Mouse (Mus musculus) A20 (cell line): ENCODE results near the gene Cldn7.

Experiments used
- DNase-seq: peaks from one replicate; pipeline ENCODE4 v3.0.0-alpha.2; 2011; ENCODE audit warnings: low read depth, low spot score

Gene Cldn7

DNA sequence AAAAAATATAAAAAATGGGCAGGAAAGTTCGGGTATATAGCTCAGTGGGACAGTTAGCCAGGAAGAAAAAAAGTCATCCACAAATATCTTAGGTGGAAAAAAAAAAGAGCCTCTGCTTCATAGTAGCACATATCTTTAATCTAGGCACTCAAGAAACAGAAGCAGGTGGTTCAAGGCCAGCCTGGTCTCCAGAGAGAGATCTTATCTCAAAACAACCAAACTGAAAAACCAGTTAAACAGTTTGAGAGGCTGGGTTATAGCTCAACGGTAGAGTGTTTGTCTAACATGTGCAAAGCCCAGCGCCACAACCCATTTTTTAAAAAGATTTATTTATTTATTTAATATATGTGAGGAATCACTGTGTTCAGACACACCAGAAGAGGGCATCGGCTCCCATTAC, 31.5 kb upstream of the Cldn7 start:
- DNase-seq = no peak

DNA sequence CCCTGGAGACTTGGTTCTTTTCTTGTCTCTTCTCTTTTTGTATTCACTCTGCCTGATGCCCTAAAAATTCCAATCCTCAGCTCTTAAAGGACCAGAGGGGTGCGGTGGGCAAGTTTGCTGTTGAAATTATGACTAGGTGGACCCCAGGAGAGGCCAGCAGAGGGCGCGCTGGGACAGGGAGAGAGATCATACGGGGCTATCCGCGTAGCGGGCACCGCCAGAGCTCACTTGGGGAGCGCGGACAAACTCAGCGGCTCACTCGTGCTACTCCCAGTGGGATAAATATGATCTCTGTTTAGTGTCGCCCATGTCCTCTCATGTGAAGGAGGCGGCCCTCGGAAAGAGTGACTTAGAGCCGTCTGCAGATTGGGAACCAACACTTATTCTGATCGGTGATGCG, 30.4 kb upstream of the Cldn7 start:
- DNase-seq = peak; percentile 90

DNA sequence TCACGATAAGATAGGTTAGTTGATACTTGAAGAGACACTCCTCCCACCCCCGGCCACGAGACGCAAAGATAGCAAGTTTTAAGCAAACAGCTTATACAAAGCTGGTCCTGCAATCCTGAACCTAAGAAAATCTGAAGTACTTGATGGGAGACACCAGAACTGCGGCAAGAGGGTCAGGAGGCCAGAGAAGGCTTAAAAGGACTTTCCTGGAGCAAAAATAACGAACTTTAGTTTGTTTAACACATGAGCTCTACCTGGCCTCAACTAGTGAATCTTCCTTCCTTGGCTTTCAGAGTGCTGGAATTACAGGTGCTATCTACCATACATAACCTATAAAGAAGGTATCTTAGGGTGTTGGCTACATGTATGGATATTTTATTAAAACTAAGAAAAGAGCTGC, 29.9 kb upstream of the Cldn7 start:
- DNase-seq = no peak

DNA sequence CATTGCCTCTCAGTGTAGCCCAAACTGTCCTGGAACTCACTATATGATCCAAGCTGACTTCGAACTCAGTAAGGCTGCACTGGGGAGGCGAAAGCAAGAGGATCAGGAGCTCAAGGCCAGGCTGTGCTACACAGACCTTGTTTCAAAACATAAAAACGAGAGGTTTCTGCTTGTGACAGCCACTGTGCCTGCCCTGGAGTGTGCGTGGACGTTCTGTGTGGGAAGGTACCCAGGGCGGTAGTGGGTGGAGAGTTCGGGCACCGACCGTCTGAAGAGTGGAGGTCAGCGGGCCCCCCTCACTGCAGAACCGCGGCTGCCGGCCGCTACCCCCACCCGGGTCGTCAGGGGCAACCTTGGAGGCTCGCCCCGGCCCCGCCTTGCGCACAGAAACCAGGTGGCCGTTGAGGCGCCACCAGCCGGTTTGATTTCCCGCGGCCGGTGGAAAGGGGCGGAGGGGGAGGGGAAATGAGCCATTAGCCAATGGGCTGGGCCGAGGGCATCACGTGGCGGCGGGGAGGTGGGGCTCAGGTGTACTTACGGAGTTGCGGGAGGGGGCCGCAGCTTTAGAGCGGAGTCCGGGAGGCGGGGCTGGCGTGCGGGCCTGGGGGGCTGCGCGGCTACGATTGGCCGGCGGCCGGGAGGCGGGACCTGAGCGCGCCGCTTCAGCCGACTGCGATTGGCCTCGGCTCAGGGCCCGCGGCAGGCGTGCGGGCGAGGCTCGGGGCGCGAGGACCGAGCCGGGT, 29.3 kb upstream of the Cldn7 start, which contains the start of gene Ybx2:
Ybx2 (plus strand) TSS at position 660 of the 743 bp plus-strand sequence.
- DNase-seq = peak; percentile 94

DNA sequence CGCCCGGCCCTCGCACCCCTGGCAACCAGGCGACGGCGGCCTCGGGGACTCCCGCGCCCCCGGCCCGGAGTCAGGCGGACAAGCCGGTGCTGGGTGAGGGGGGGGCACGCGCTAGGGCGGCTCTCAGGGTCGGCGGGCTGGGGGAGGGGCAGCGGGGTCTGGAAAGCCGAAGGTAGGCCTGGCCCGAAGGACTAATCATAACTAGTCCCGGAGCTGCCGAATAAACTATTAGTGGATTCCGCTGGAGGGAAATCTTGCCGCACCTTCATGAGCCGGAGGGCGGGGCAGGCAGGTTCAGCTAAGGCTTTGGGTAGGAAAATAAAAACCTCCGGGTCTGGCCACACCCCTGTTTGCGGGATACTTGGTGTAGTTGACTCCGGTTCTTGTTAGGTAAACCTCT, 28.4 kb upstream of the Cldn7 start:
- DNase-seq = no peak

DNA sequence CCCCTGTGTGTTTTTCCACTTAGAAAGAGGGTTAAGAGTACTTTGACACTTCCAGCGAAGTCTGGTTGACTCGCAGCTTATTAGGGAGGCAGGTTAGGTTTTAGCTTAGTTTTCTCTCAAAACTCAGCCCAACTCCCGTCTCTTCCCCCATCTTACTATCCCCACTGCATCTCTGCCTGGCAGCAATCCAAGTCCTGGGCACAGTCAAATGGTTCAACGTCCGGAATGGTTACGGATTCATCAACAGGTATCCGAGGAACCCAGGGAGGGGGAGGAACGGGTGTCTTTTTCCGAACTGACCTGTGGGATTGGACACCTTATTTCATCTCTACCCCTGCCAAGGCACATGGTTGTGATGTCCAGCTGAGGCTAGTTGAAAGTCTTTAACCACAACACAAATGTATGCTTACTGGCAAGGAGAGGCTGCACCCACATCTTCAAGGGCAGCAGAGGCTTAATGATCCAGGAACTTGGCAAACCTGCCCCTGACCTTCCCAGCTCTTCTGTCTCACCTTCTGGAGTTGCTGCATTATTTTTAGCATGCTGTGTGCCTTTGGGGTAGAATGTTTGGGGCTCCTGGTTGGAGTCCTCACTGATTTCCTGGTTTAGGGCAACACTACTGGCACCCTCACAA, 27.7 kb upstream of the Cldn7 start:
- DNase-seq = no peak

DNA sequence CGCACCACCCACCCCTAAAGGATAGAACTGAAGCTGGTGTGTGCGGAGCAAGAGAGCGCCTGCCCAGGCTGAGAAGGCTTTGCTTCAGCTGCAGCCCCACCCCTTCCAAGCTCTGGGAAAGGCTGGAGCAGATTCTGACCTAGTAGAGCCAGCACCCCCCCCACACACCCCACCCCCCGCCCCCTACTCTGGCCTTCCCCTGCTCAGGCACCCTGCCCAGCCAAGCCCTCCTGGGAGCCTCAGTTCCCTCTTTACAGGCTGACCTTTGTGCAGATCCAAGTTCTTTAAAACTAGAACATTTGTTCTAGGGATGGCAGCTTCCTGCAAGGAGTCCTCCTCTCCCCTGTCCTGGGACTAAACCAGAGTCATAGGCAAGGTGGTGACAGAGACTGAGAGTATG, 27.2 kb upstream of the Cldn7 start:
- DNase-seq = no peak

DNA sequence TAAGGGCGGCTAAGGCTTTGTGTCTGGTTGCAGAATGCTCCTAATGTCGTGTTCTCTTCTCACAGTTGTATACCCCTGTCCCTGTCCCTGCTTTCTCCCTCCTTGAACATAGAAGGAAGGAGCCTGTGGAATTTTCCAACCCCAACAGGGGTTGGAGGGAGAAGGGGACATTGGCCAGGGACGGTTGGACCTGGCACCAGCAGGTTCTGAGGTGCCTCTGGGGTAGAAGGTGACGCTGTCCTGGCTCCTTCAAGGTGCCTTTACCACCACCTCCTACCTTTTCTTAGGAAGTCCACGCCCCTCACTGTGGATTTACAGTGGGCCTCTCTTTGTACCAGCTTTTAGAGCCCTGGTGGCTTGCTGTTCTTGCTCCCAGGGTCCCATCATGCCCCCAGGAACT, 26.7 kb upstream of the Cldn7 start:
- DNase-seq = no peak

DNA sequence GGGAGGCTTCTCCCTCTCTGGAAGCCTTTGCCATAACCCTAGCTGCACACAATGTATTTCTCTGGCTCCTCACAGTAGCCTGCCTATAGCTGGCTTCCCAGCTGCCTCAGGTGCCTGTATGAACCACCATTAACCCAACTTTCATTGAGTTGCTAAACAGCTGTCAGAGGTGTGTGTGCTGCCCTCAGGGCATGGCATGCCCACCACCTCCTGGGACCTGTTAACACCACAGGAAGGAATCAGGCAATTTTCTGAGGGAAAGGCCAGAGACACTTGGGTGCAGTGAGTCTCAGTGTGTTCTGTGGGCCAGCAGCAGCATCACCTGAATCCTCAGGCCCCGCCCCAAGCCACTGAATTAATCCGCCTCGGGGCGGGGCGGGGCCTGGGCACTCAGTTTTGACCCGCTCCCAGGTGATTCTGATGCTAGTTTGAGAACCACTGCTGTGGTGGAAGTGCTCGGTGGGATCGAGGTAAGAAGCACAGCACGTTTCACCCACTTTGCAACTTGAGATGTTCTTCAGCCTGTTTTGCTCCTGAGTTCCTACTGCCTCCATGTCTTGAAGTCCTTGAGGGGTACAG, 26.1 kb upstream of the Cldn7 start:
- DNase-seq = no peak

DNA sequence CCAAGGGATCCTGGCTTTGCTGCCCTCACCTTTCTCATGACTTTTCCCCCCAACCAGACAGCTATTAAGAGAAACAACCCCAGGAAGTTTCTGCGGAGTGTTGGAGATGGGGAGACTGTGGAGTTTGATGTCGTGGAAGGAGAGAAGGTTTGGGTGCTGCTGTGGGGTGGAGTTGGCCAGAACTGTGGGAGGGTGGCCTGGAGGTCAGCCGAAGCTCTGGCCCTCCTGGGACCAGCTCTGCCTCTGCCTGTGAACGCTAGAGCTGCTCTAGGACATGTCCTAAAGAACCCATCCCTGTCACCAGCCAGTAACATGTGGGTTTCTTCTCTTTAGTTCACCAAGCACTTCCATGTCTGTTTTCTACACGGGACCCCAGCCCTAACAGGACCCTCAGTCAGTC, 25.4 kb upstream of the Cldn7 start:
- DNase-seq = no peak

DNA sequence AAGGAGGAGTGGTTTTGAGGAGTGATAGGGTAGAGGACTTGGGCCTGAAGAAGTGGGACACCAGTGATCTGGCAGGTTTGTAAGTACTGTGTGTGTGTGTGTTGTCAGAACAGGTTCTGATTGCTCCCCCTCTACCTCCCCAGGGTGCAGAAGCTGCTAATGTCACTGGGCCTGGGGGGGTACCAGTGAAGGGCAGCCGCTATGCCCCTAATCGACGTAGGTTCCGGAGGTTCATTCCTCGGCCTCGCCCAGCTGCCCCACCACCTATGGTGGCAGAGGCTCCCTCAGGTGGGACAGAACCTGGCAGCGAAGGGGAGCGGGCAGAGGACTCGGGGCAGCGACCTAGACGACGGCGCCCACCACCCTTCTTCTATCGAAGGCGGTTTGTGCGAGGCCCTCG, 24.8 kb upstream of the Cldn7 start:
- DNase-seq = no peak

DNA sequence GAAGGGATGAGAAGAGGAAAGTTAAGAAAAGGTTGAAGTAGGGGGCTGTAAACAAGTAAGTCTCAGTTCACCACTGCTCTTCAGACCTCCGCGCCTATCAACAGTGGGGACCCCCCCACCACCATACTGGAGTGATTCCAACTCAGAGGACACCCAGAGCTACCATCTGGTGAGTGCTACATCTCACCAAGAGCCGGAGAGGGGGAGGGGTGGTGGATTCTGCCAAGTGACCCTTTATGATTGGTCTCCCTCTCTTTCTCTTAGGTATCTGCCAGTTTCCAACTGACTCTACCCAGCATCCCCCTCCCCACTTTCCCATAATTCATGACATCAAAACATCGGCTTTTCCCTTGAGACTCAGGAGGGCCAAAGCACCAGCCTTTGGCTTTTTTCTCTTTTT, 23.6 kb upstream of the Cldn7 start:
- DNase-seq = no peak

DNA sequence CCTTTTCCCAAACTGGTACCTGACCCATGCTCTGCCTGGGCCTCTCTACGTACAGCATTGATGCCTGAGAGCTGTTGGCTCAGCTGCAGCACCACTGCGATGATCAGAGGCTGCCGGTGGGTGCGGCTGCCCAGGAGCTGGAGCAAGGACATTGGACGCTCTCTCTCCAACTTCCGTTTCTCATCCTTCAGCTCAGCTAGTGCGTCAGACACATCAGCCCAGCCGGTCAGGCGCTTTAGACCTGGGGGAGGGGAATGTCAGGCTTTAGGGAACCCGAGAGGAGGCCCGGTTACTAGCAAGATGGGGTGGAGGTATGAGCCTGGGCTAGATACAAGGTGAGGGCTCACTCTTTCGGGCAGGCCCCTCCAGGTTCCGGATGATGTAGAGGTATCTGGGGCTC, 19.4 kb upstream of the Cldn7 start:
- DNase-seq = no peak

DNA sequence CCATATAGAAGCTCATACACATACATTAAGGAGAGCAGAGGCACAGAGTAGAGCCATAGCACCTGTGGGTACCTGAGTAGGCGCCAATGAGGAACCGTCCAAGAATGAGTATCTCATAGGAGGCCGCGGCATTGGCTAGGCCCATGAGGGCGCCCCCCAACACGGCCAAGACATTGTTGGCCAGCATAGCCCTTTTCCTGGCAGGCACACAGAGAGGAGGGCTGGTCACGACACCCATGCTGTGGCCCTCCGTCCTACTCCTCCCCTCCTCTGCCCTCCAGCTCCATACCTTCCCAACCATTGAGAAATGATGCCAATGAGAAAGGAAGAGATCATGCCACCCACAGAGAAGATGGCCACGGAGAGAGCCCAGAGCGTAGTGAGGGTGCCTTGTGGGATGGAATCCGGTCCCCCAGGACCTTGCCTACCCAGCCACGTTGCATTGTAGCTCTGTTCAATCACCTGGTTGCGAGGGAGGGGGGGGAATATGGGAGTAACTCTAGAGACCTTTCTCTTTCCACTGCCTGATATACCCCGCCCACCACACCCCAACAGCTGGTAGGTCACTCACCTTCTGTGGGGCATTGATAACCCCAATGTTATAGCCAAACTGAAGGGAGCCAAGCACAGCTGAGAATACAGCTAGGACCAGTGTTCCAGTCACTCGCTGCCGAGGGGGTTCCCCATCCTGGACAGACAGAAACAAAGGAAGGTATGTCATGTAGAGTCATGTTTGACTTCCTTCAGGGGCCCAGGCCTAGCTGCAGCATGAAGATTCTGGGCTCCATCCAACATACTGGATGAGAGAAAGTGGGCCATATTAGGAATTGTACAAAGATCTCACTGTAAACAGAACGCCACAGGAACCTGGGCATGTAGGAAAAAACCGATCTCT, 18.3 kb upstream of the Cldn7 start:
- no peak for DNase-seq

DNA sequence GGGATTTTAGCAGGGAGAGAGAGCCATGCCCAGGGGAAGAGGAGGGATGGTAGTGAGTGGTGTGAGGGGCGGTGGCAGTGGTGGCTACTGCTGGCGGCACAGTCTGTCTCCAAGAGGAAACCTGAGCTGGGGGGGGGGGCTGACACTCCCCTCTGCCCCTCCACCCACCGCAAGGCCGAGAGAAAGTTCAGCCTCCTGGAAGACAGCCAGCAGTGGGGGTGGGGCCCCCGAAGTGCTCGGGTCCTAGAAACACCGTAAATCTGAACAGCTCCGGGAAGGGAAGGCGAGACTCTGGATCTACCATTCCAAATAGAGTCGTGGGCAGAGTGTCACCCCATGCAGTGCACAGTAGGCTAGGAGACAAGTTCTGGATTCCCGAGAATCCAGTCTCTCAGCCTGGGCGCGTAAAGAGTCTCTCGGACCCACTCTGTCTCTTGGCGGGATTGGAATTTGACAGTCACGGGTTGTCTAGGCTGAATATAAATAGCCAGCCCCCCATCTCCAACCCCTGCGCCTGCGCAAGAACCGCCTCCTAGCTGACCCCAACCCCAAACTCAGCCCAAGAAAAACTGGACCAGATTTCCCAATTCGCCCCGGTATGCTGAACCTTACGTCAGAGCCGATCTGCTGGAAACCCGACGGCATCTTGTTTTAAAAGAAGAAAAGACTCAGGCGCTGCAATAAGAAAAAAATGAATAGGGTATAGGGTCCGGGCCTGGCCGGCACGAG, 17.1 kb upstream of the Cldn7 start:
- DNase-seq = no peak

DNA sequence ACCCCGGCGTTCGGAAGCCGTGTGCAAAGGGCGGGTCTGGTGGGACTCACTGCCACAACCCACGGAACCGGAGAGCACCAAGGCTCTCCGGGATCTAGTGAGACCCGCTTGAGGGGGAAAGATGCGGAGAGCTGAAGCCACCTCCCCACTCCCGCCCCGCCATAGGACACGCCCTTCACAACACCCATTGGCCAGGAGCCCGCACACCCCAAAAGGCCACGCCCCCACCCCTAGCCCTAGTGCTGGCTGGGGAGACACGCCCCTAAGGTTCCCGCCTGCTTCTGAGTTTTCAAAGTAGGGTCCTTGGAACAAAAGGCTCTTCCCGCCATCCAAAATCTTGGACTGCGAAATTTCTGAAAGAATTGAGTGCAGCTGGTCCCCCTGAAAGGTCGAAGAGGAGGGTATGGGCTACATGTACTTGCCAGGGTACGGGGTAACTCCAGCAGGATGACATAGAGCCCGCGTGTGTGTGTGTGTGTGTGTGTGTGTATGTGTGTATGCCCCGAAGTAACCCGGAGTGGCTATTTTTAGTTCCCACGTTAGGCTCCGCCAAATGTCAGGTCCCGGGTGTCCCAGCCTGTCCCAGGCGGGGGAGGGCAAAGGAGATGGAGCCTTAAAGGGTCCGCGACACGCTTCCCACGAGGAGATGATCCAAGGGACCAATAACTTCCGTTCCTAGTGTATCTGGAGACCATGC, 16.4 kb upstream of the Cldn7 start, which contains the start of gene Slc2a4:
Slc2a4 (minus strand) TSS at position 123 of the 697 bp plus-strand sequence.
- DNase-seq = peak; percentile 90

DNA sequence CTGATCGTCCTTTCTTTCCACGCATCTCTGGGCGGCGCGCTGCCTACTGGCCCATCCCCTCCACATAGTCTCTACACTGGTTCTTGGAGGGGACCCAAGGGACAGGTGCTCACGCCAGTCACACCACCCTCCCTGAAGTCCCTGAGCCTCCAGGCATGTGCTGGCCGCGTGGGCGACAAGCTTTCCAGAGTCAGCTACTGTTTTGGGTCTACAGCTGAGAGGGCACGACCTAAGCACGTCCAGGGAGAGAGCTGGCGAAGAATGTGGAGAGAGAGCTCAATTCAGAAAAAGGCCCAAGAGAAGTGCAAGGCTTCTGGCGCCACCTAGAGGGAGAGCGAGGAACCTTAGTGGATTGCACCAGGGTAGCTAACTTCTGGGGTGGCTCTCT, 15.8 kb upstream of the Cldn7 start:
- DNase-seq = peak; percentile 87

DNA sequence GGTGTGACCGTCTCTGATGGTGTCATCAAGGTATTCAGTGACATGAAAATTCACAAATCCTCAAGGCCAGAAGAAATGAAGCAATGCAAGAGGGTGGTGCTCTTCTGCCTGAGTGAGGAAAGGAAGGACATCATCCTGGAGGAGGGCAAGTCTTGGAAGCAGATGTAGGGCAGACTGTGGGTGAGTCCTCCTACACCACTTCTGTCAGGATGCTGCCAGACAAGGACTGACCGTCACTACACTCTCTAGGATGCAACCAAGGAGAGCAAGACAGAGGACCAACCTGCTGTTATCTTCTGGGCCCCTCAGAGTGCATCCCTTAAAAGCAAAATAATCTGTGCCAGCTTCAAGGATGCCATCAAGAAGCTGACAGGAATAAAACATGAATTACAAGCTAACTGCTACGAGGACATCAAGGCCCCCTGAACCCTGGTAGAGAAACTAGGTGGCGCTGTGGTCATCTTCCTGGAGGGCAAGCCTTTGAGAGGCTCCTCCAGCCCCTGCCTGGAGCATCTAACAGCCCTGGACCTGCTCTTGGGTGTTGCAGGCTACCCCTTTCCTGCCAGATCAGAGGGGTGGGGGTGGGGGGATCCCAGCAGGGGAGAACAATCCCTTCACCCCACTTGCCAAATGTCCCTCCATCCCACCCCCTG, 13.6 kb upstream of the Cldn7 start:
- DNase-seq = peak; percentile 48

DNA sequence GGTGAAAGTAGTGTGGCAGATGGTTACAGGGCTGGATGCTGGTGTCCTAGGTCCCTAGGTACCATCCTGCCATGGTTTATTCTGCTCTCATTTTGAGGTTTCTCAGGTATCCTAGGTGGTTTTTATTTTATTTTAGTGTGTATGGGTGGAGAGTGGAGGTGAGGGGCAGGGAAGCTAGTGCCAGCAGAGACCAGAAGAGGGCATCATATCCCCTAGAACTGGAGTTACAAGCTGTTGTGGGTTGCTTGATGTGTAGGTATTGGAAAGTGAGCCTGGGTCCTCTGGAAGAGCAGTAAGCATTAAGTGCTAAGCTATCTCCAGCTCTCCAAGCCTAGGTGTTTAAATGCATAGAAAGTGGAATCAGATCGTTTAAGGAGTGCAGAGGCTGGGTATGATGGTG, 12.3 kb upstream of the Cldn7 start:
- DNase-seq = peak; percentile 31

DNA sequence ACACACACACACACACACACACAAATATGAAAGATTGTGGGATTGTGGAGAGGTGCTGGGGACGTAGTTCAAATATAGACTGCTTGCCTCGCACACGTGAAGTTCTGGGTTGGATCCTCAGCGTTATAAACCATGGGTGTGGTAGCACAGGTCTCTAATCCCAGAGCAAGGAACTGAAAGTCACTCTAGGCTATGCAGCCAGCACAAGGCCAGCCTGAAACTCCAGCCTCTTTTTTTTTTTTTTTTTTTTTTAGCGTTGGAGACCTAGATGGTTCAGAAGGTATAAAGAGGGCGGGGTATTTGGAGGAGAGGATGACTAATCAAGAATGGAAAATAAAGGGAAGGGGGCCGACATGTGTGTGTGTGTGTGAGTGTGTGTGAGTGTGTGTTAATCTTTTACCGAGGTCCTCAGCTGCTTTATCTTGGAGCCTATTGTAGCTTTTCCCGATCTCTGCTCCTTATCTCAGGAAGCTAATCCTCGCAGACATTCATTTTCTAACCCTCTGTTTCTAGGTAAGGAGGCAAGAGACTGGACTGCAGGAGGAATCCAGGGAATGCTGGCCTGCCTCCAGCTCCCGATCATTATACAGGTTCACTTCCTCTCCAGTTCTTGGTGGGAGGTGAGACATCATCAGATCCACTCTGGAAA, 11.2 kb upstream of the Cldn7 start:
- DNase-seq = no peak
